Mouse (Mus musculus): ENCODE measurements around the gene Pkn1. TPM values are rescaled to one million over a fixed set of nuclear protein-coding genes. Genes with fewer than 3 reads are reported as not detected.

Pkn1 gene
- polyA plus RNA-seq, 1 experiment from 2014 or later, result 20.3 TPM

DNA sequence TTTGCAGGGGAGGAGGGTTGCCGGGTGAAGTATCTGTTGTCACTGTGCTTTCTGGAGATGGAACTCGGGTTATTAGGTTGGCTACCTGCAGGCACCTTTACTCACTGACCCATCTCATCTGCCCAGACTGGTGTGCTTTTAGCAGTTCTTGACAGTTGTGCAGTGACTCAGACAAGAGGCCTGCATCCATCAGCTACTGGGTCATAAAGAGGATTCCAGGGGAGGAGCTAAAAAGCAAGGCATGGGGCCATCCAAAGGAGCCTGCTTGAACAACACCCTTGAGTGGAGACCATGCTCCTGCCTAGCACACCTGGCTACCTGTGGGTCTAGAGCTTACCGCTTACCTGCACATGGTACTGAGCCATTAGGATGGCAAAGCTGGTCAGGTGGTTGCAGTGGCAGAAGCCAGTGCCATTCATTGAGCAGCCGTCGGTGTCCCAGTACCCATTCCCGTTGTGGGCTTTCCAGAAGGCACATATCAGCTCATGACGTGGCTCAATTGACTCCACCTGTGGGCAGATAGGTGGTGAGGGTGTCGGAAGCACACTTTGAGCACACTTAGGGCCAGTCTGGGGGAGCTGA is 26.6 kb upstream of the Pkn1 start:
- H3K9ac ChIP-seq (ENCODE audit: low read length), result no peak overlapping the region
- WGBS, result 93% methylated on average over 8 of the region's 8 CpGs

DNA sequence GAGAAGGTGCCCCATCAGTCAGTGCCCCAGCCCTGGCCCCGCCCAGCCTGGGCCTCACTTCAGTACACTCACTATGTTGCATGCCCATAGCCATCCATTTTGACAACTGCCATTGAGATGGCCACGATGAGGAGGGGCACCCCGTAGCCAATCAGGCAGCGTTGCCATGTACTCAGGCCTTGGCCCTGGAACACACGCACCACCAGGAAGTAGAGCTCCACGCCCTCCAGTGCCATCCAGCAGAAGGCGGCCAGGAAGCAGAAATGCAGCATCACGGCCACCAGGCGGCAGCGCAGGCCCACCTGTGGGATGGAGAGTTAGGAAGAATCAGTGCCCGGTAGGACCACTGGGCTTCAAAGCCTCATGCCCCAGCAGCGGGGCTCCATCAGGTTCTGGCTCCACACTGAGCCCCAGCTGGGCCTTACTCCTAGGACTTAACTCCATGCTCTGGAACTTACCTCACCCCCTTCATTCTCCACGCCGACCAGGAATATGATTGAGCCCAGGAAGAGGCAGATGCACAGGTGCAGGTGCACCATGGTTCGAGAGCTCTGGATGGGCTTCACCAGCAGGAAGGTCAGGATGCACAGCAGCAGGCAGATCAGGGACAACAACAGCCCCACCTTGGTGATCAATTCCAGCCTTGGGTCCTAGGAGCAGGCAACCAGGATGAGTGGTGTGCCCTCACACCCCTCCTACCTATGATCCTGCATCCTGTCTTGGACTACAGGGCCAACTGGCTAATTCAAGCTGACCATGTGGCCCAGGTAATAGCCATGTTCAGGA is 25.9 kb upstream of the Pkn1 start:
- 46% methylated on average over 15 of the region's 15 CpGs for WGBS
- no peaks in the 10 kb centered on the region for H3K4me1 ChIP-seq (ENCODE audit: control insufficient read depth, insufficient read depth, low read length)
- no peak overlapping the region for H3K9ac ChIP-seq (ENCODE audit: low read length)
- no peaks in the 10 kb centered on the region for H3K9me3 ChIP-seq (ENCODE audit: control insufficient read depth, low read length)
- H3K4me3 ChIP-seq (ENCODE audit: low read depth, low read length), result no peak overlapping the region
- ATAC-seq (ENCODE audit: low FRiP score) (peak; percentile 73), DNase-seq (ENCODE audit: low spot score, missing footprints) (peak; percentile 92)
- H3K27ac ChIP-seq (ENCODE audit: low read depth, low read length), result no peak overlapping the region; the same call in 1 of the 2 replicates
- H3K36me3 ChIP-seq (ENCODE audit: control insufficient read depth, insufficient read depth, low read length), result peaks cover 40% of the 10 kb centered on the region
- no peaks in the 10 kb centered on the region for H3K27me3 ChIP-seq (ENCODE audit: control insufficient read depth, insufficient read depth, low read length)
- H3K4me2 ChIP-seq, result no peak overlapping the region

More for the DNA sequence above, 26.6 kb upstream of the Pkn1 start:
- H3K27ac ChIP-seq (ENCODE audit: low read depth, low read length), result no peak overlapping the region
- H3K4me3 ChIP-seq (ENCODE audit: low read depth, low read length), result no peak overlapping the region
- H3K36me3 ChIP-seq (ENCODE audit: control insufficient read depth, insufficient read depth, low read length), result peaks cover 34% of the 10 kb centered on the region
- no peaks in the 10 kb centered on the region for H3K27me3 ChIP-seq (ENCODE audit: control insufficient read depth, insufficient read depth, low read length)
- no peaks in the 10 kb centered on the region for H3K9me3 ChIP-seq (ENCODE audit: control insufficient read depth, low read length)
- H3K4me2 ChIP-seq, result no peak overlapping the region
- H3K4me1 ChIP-seq (ENCODE audit: control insufficient read depth, insufficient read depth, low read length), result no peaks in the 10 kb centered on the region
- ATAC-seq (ENCODE audit: low FRiP score) (no peak), DNase-seq (ENCODE audit: low spot score, missing footprints) (no peak)

DNA sequence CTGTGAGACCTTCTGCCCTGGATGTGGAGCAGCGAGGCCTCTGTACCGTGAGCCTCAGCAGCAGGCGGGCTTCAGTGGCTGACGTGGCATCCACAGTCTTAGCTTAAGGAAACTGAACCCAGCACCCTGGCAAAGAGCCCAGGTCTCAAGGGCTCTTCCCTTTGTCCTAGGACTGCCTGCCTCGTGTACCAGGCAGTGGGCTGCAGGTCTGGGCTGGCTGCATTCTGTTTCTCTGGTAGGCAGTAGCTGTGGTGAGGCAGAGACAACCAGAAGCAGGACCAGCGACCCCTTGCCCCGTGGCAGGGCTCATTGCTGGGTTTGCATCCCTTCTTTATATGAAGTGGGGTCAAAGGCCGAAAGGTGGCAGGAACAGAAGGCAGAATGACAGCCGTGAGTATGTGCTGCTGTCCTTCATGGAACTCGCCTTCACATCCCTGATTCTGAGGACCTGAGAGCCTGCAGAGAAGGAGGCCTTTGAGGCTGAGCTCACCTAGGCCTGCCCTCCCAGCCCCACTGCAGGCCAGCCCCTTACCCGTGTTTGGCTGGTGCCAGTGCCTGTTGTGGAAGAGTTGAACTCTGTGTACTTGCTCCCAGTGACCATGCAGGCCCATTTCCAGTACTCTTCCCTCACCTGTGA is 24.6 kb upstream of the Pkn1 start:
- DNase-seq (ENCODE audit: low spot score, missing footprints) (no peak), ATAC-seq (ENCODE audit: low FRiP score) (no peak)
- 92% methylated on average over 11 of the region's 11 CpGs for WGBS
- Histone ChIP-seq H3K36me3 (ENCODE audit: control insufficient read depth, insufficient read depth, low read length) (peaks cover 45% of the 10 kb centered on the region), H3K4me1 (ENCODE audit: control insufficient read depth, insufficient read depth, low read length) (no peaks in the 10 kb centered on the region), H3K27ac (ENCODE audit: low read depth, low read length) (no peak overlapping the region), H3K9ac (ENCODE audit: low read length) (no peak overlapping the region), H3K4me2 (no peak overlapping the region), H3K9me3 (ENCODE audit: control insufficient read depth, low read length) (no peaks in the 10 kb centered on the region), H3K4me3 (ENCODE audit: low read depth, low read length) (no peak overlapping the region), H3K27me3 (ENCODE audit: control insufficient read depth, insufficient read depth, low read length) (no peaks in the 10 kb centered on the region)

DNA sequence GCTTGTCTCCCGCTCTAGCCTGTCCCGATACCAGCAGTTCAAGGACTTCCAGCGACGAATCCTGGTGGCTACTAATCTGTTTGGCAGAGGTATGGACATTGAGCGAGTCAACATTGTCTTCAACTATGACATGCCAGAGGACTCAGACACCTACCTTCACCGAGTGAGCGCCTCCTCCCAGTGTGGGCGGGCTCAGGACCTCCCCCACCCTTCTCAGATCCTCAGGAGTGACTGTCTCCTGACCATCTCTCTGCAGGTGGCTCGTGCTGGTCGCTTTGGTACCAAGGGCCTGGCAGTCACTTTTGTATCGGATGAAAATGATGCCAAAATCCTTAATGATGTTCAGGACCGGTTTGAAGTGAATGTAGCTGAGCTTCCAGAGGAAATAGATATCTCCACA is 23.7 kb upstream of the Pkn1 start:
- Histone ChIP-seq H3K4me3 (ENCODE audit: low read depth, low read length) (no peak overlapping the region), H3K9me3 (ENCODE audit: control insufficient read depth, low read length) (no peaks in the 10 kb centered on the region), H3K27ac (ENCODE audit: low read depth, low read length) (no peak overlapping the region), H3K4me2 (no peak overlapping the region), H3K36me3 (ENCODE audit: control insufficient read depth, insufficient read depth, low read length) (peaks cover 45% of the 10 kb centered on the region), H3K9ac (ENCODE audit: low read length) (no peak overlapping the region), H3K27me3 (ENCODE audit: control insufficient read depth, insufficient read depth, low read length) (no peaks in the 10 kb centered on the region), H3K4me1 (ENCODE audit: control insufficient read depth, insufficient read depth, low read length) (no peaks in the 10 kb centered on the region)
- WGBS, result 92% methylated on average over 12 of the region's 12 CpGs
- no peak for ATAC-seq (ENCODE audit: low FRiP score)
- DNase-seq (ENCODE audit: low spot score, missing footprints), result no peak

DNA sequence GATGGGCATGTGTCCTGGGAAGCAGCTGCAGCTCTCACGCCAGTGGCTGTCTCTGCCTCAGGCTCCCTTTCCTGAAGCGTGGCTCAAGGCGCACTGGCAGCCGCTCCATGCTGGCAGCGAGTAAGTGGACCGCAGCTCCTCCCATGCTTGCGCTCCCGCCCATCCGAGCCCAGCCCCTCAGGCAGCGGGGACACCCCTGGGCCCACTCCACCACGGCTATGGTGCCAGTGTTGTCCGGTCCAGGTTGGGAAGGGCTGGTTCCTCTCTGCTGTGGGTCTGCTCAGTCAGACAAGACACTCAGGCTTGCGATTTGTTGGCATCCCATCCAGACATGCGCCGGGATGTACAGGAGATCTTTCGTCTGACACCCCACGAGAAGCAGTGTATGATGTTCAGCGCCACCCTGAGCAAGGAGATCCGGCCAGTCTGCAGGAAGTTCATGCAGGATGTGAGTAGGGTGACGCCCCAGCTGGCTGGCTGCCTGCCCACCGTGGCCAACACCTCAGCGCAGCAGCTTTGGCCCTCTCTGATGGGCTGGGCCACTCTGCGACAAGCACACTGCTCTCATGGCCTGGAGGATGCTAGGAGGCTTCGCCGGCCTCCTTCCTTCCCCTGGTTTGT is 22.5 kb upstream of the Pkn1 start:
- H3K27me3 ChIP-seq (ENCODE audit: control insufficient read depth, insufficient read depth, low read length), result no peaks in the 10 kb centered on the region
- H3K4me1 ChIP-seq (ENCODE audit: control insufficient read depth, insufficient read depth, low read length), result peaks cover 5% of the 10 kb centered on the region
- H3K4me3 ChIP-seq (ENCODE audit: low read depth, low read length), result no peak overlapping the region
- H3K36me3 ChIP-seq (ENCODE audit: control insufficient read depth, insufficient read depth, low read length), result peaks cover 45% of the 10 kb centered on the region
- no peak overlapping the region for H3K27ac ChIP-seq (ENCODE audit: low read depth, low read length)
- no peak for DNase-seq (ENCODE audit: low spot score, missing footprints)
- 92% methylated on average over 25 of the region's 25 CpGs for WGBS
- no peak overlapping the region for H3K9ac ChIP-seq (ENCODE audit: low read length)
- no peak overlapping the region for H3K4me2 ChIP-seq
- no peak for ATAC-seq (ENCODE audit: low FRiP score)
- no peaks in the 10 kb centered on the region for H3K9me3 ChIP-seq (ENCODE audit: control insufficient read depth, low read length)

DNA sequence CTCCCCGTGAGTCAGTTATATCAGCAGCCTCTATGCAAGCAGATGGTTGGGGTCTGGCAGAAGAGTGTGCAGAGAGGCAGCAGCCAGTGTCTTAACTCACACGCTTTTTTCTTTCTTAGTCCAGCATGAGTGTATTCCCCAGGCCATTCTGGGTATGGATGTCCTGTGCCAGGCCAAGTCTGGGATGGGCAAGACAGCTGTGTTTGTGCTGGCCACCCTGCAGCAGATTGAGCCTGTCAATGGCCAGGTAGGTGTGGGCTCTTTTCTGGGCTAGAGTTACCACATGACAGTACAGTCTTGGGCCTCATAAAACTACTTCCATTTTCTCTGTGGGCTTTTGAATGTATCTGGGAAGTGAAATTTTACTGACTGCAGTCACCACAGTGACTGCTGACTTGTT is 20.7 kb upstream of the Pkn1 start:
- Histone ChIP-seq H3K27me3 (ENCODE audit: control insufficient read depth, insufficient read depth, low read length) (no peaks in the 10 kb centered on the region), H3K4me3 (ENCODE audit: low read depth, low read length) (no peak overlapping the region), H3K36me3 (ENCODE audit: control insufficient read depth, insufficient read depth, low read length) (peaks cover 34% of the 10 kb centered on the region), H3K27ac (ENCODE audit: low read depth, low read length) (no peak overlapping the region), H3K9me3 (ENCODE audit: control insufficient read depth, low read length) (no peaks in the 10 kb centered on the region), H3K4me1 (ENCODE audit: control insufficient read depth, insufficient read depth, low read length) (peaks cover 11% of the 10 kb centered on the region), H3K9ac (ENCODE audit: low read length) (no peak overlapping the region), H3K4me2 (no peak overlapping the region)
- DNase-seq (ENCODE audit: low spot score, missing footprints), result no peak
- WGBS, result 98% methylated on average over 2 of the region's 2 CpGs
- ATAC-seq (ENCODE audit: low FRiP score), result no peak

DNA sequence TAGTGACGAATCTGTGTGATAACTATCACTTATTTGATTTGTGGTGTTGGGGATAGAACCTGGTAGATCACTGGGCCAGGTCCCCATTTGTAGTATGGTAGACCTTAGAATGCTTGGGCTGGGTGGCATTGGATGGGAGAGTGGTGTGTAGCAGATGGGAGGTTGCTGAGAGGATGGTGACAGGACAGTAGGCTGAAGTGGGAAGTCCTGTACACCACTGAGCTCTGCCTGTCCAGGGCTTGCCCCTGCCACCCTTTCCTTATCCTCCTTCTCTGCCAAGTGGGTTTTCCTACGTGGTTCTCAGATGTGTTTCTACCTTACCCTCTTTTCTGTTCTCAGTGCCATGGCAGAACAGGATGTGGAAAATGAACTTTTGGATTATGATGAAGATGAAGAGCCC is 20.1 kb upstream of the Pkn1 start:
- Histone ChIP-seq H3K27me3 (ENCODE audit: control insufficient read depth, insufficient read depth, low read length) (no peaks in the 10 kb centered on the region), H3K9me3 (ENCODE audit: control insufficient read depth, low read length) (no peaks in the 10 kb centered on the region), H3K36me3 (ENCODE audit: control insufficient read depth, insufficient read depth, low read length) (peaks cover 34% of the 10 kb centered on the region), H3K27ac (ENCODE audit: low read depth, low read length) (no peak overlapping the region), H3K4me2 (no peak overlapping the region), H3K9ac (ENCODE audit: low read length) (no peak overlapping the region), H3K4me3 (ENCODE audit: low read depth, low read length) (no peak overlapping the region), H3K4me1 (ENCODE audit: control insufficient read depth, insufficient read depth, low read length) (peaks cover 11% of the 10 kb centered on the region)
- DNase-seq (ENCODE audit: low spot score, missing footprints) (no peak), ATAC-seq (ENCODE audit: low FRiP score) (no peak)
- 97% methylated on average over 2 of the region's 2 CpGs for WGBS

DNA sequence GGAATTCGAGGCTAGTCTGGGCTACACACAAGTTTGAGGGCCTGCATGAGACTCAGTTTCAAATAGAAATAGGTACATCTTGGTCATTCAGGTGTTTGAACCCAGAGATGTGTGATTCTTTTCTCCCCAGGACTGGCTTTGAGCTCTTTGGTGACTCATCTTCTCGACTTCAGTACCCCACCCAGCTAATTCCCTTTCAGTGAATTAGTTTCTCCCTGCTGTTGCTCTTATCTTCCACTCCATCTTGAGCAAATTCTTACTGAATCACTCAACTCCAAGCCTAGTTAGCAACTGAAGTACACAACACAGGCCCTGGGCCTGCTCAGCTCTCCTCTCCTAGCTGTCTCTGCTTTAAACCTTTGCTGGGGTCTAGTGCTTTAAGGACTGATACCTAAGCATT is 17.6 kb upstream of the Pkn1 start:
- H3K36me3 ChIP-seq (ENCODE audit: control insufficient read depth, insufficient read depth, low read length), result peaks cover 17% of the 10 kb centered on the region
- H3K4me3 ChIP-seq (ENCODE audit: low read depth, low read length), result no peak overlapping the region; the same call in 1 of the 2 replicates
- peak overlapping the region; percentile 92 for H3K4me2 ChIP-seq
- WGBS, result 74% methylated on average over 2 of the region's 2 CpGs
- H3K9me3 ChIP-seq (ENCODE audit: control insufficient read depth, low read length), result no peaks in the 10 kb centered on the region
- ATAC-seq (ENCODE audit: low FRiP score) (no peak), DNase-seq (ENCODE audit: low spot score, missing footprints) (no peak)
- peaks cover 11% of the 10 kb centered on the region for H3K4me1 ChIP-seq (ENCODE audit: control insufficient read depth, insufficient read depth, low read length)
- H3K27ac ChIP-seq (ENCODE audit: low read depth, low read length), result no peak overlapping the region
- H3K27me3 ChIP-seq (ENCODE audit: control insufficient read depth, insufficient read depth, low read length), result no peaks in the 10 kb centered on the region
- H3K9ac ChIP-seq (ENCODE audit: low read length), result 0 out of 2 replicates have a peak overlapping the region, but pooled peaks have one; percentile 13

DNA sequence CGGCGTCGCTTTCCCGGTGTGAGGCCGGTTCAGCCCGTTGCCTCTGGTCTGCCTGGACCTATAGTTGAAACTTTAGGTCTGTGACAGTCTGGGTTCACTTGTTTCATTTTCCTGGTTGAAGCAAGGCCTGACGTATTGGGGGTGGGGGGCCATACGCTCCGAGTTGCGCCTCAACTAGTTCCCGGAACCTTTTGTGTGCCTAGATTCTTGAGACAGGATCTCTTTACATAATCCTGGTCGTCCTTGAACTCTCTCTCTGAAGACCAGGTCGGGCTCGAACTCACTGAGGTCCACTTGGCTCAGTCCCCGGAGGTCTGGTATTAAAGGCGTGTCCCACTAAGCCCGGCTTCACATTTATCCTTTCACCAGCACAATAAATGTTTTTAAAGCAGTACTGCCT is 16.8 kb upstream of the Pkn1 start:
- no peak overlapping the region for H3K27ac ChIP-seq (ENCODE audit: low read depth, low read length)
- peaks cover 11% of the 10 kb centered on the region for H3K4me1 ChIP-seq (ENCODE audit: control insufficient read depth, insufficient read depth, low read length)
- no peak for DNase-seq (ENCODE audit: low spot score, missing footprints)
- WGBS, result under 1% methylated on average over 17 of the region's 17 CpGs
- peak overlapping the region; percentile 92 for H3K4me2 ChIP-seq
- peak overlapping the region; percentile 91 for H3K9ac ChIP-seq (ENCODE audit: low read length)
- ATAC-seq (ENCODE audit: low FRiP score), result no peak
- peaks cover 12% of the 10 kb centered on the region for H3K36me3 ChIP-seq (ENCODE audit: control insufficient read depth, insufficient read depth, low read length)
- no peaks in the 10 kb centered on the region for H3K27me3 ChIP-seq (ENCODE audit: control insufficient read depth, insufficient read depth, low read length)
- peak overlapping the region; percentile 92 for H3K4me3 ChIP-seq (ENCODE audit: low read depth, low read length)
- H3K9me3 ChIP-seq (ENCODE audit: control insufficient read depth, low read length), result no peaks in the 10 kb centered on the region
